Mouse (Mus musculus): Measurements from ENCODE around the gene Gtsf1l. TPM values are rescaled to one million over a fixed set of nuclear protein-coding genes. Genes with fewer than 3 reads are reported as not detected.
"Not testable (repeated sequence)": the region's sequence is repeated elsewhere in the genome, so short reads cannot be mapped to it uniquely, and the experiment has no call there.

Gtsf1l gene
- polyA plus RNA-seq, 1 experiment = not detected

DNA sequence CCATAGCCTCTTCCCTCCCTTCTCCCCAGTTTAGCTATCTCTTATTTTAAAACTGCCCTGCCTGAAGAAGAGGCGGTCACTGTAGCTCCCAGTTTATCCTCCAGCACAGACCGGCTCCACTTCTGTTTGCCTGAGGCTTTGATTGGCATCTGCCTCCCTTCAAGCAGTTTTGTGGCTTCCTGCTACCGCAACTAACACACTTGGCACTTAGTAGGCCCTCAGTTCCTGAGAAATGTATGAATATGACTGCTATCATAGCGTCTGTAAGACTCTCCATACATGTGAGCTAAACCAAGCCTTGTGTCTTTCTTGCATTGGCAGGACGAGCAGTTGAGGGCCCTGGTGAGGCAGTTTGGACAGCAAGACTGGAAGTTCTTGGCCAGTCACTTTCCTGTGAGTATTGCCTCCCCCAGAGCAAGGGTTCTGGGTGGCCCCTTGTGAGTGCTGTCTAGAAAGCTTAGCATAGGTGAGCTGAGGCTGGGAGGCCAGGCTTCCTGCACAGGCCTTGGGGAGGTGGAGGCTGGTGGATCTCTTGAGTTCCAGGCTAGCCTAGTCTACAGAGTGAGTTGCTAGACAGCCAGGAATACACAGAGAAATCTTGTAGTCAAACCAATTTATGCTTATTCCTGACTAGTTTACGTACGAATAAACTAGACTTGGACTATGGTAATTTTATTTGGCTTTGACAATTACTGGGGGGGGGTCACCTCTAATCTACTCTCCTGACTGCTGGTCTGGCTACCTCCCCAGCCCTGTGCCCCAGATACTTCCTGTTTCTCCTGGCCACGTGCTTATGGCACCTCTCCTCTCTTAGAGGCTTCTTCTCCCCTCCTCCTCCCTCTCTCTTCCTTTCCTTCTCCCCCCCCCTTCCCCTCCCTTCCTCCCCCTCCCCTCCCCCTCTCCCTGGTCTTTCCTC, 26.2 kb downstream of the Gtsf1l start:
- H3K4me1 ChIP-seq (ENCODE audit: control insufficient read depth, insufficient read depth, low read length) = no peaks in the 10 kb centered on the region
- no peak overlapping the region for H3K4me3 ChIP-seq (ENCODE audit: insufficient read depth, low read depth, low read length)
- TF ChIP-seq CTCF (IDR thresholded peaks at IDR 0.05; ENCODE audit: insufficient read depth, low read depth, low read length) = no peak
- H3K27ac ChIP-seq (ENCODE audit: insufficient read depth, low read depth, low read length) = no peak overlapping the region
- WGBS = 86% methylated on average over 8 of the region's 8 CpGs

DNA sequence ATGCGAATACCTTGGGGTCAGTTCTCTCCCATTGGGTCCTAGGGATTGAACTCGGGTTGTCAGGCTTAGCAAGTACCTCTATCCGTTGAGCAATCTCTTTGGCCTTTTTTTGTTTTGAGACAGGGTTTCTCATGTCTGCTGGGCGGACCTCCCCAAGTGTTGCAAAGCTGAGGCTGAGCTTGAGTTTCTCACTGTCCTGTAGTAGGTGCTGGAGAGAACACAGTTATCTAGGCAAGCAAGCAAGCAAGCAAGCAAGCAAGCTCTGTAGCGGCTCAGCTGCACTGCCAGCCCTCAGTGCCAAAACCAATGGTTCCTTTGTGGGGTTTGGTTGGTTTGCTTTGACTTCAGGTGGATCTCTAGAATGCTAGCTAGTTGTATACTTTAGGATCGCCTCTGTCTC, 27.0 kb downstream of the Gtsf1l start:
- Histone ChIP-seq H3K27ac (ENCODE audit: insufficient read depth, low read depth, low read length) (no peak overlapping the region), H3K4me3 (ENCODE audit: insufficient read depth, low read depth, low read length) (no peak overlapping the region), H3K4me1 (ENCODE audit: control insufficient read depth, insufficient read depth, low read length) (no peaks in the 10 kb centered on the region)
- WGBS = 85% methylated on average over 6 of the region's 6 CpGs
- TF ChIP-seq POLR2A (IDR thresholded peaks at IDR 0.05; ENCODE audit: insufficient read depth, low read depth, low read length) = no peak
- no peak for TF ChIP-seq CTCF (IDR thresholded peaks at IDR 0.05; ENCODE audit: insufficient read depth, low read depth, low read length)

DNA sequence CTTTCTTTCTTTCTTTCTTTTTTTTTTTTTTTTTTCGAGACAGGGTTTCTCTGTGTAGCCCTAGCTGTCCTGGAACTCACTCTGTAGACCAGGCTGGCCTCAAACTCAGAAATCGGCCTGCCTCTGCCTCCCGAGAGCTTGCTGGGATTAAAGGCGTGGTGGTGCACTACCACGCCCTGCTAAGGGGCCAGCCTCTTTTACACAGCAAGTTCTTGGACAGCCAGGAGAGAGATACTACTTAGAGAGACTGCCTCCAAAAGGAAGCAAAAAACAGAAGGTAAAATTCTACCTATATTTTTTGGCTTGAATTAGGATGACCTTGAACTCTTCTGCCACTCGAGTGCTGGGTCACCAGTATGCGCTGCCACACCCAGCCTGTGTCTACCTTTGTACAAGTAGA, 28.7 kb downstream of the Gtsf1l start:
- not testable (repeated sequence) for H3K27ac ChIP-seq (ENCODE audit: insufficient read depth, low read depth, low read length); H3K4me3 ChIP-seq (ENCODE audit: insufficient read depth, low read depth, low read length); H3K4me1 ChIP-seq (ENCODE audit: control insufficient read depth, insufficient read depth, low read length)
- 92% methylated on average over 7 of the region's 7 CpGs for WGBS

DNA sequence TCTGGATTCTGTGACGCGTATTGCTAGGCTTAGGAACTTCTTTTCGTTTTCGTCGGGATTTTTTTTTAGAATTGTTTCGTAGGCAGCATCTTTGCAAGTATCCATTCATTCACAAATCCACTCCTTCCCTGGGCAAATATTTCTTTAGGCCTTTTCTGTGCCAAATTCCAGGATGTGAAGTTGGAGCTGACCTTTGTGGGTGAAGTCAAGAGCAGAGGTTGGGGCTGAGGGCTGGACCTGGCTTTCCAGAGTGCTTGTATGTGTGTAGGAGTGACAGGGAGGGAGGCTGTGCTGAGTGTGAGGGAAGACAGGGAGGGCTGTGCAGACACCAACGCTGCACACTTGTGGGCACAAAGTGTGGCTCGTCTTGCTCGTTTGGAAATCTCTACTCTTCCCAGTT, 31.1 kb downstream of the Gtsf1l start:
- H3K4me1 ChIP-seq (ENCODE audit: control insufficient read depth, insufficient read depth, low read length) = peaks cover 8% of the 10 kb centered on the region
- TF ChIP-seq POLR2A (IDR thresholded peaks at IDR 0.05; ENCODE audit: insufficient read depth, low read depth, low read length) (no peak), CTCF (IDR thresholded peaks at IDR 0.05; ENCODE audit: insufficient read depth, low read depth, low read length) (no peak)
- H3K4me3 ChIP-seq (ENCODE audit: insufficient read depth, low read depth, low read length) = no peak overlapping the region
- WGBS = 86% methylated on average over 9 of the region's 9 CpGs
- no peak overlapping the region for H3K27ac ChIP-seq (ENCODE audit: insufficient read depth, low read depth, low read length)

DNA sequence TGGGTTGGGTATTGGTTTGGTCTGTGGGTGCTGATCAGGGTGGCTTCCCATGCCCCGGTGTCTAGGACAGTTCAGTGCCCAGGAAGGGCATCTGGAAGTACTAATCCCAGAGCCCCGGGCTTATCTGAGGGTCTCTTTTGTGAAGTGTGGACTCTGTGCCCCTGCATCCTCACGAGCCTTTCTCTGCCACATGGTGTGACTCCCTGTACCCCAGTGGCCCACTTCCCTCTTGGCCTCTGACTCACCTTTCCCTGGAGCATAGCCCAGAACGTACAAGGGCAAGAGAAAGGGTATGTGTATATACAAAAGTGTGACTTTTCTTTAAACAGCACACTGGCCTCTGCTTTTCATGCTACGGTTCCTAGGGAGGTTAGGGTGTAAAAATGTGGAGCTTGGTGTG, 31.9 kb downstream of the Gtsf1l start:
- Histone ChIP-seq H3K4me3 (ENCODE audit: insufficient read depth, low read depth, low read length) (no peak overlapping the region), H3K4me1 (ENCODE audit: control insufficient read depth, insufficient read depth, low read length) (peaks cover 8% of the 10 kb centered on the region), H3K27ac (ENCODE audit: insufficient read depth, low read depth, low read length) (no peak overlapping the region)
- TF ChIP-seq CTCF (IDR thresholded peaks at IDR 0.05; ENCODE audit: insufficient read depth, low read depth, low read length) = no peak
- TF ChIP-seq POLR2A (IDR thresholded peaks at IDR 0.05; ENCODE audit: insufficient read depth, low read depth, low read length) = no peak
- 42% methylated on average over 5 of the region's 5 CpGs for WGBS

DNA sequence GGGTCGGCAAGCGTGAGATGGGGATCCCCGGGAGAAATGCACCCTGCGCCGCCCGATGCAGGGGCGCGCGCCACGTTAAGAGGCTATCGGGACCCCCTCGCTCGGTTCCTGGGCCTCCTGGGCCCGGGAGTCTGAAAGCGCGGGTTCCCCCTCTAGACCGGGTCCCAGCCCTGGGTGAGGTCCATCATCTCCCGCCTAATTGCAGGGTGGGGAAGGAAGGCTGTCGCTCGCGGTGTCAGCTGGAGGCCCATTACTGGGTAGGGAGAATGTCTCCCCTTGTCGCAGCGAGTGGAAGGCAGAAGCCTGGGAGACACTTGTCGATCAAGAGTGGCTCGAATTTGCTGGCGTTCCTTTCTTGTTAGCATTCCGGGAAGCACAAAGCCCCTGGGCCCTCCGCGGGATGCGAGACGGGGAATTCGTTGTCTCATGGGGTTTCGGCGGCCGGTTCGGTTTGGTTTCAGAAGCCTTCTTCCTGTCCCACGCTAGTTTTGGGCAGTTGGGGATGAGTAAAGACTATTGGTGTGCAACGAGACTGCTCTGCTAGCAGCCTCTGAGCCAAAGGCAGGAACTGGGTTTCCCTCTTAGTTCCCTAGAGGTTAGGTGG, 32.7 kb downstream of the Gtsf1l start:
- TF ChIP-seq POLR2A (IDR thresholded peaks at IDR 0.05; ENCODE audit: insufficient read depth, low read depth, low read length) (no peak), CTCF (IDR thresholded peaks at IDR 0.05; ENCODE audit: insufficient read depth, low read depth, low read length) (no peak)
- WGBS = 3% methylated on average over 38 of the region's 38 CpGs
- Histone ChIP-seq H3K4me3 (ENCODE audit: insufficient read depth, low read depth, low read length) (peak overlapping the region; percentile 37), H3K4me1 (ENCODE audit: control insufficient read depth, insufficient read depth, low read length) (peaks cover 8% of the 10 kb centered on the region), H3K27ac (ENCODE audit: insufficient read depth, low read depth, low read length) (no peak overlapping the region)

DNA sequence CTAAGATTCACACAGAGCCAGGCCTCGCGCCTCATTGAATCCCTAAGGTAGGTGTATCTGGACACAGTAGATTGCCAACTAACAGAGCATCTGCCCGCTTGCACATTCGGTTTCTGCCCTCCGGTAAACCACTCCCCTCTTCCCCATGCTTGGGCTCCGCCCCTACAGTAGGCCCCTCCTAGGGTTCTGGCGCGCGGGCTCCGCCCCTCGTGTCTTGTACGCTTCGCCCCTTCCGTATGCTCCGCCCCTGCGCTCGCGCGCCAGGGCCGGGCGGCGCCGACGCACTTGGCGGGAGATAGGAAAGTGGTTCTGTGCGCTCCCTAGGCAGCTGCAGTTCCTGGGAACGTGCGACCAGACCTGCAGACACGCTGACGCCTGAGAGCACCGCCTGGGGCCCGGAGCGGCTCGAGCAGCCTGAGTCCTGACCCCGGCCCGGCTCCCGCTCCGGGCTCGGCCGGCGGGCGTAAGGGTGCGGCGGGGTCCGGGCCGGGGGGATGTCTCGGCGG, 33.3 kb downstream of the Gtsf1l start, which contains the start of gene Mybl2:
Mybl2 (plus strand) TSS at position 353 of the 506 bp plus-strand sequence.
- WGBS = under 1% methylated on average over 48 of the region's 48 CpGs
- TF ChIP-seq POLR2A (IDR thresholded peaks at IDR 0.05; ENCODE audit: insufficient read depth, low read depth, low read length) (no peak), CTCF (IDR thresholded peaks at IDR 0.05; ENCODE audit: insufficient read depth, low read depth, low read length) (no peak)
- Histone ChIP-seq H3K4me3 (ENCODE audit: insufficient read depth, low read depth, low read length) (peak within 1 kb of the TSS; percentile 37), H3K4me1 (ENCODE audit: control insufficient read depth, insufficient read depth, low read length) (peaks cover 8% of the 10 kb centered on the region), H3K27ac (ENCODE audit: insufficient read depth, low read depth, low read length) (no peak within 1 kb of the TSS)

DNA sequence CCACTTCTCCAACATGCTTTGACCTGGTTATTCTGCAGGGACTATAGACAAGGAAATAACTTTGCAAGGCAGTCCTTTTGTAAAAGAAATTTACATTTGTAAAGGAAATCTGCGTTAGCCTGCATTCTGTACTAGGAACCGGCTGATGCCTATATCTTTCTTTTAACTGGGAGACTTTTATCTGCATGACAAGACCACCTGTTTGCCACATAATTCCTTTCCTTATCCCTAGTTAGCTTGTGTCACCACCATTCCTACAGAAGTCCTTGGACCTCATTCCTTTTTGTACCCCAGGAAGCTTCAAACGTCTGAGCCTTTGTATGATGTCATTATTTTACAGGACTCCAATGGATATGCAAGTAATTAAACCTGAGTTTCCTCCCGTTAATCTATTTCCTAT, 34.8 kb downstream of the Gtsf1l start:
- TF ChIP-seq POLR2A (IDR thresholded peaks at IDR 0.05; ENCODE audit: insufficient read depth, low read depth, low read length) (no peak), CTCF (IDR thresholded peaks at IDR 0.05; ENCODE audit: insufficient read depth, low read depth, low read length) (no peak)
- H3K4me1 ChIP-seq (ENCODE audit: control insufficient read depth, insufficient read depth, low read length) = peaks cover 8% of the 10 kb centered on the region
- no peak overlapping the region for H3K27ac ChIP-seq (ENCODE audit: insufficient read depth, low read depth, low read length)
- no peak overlapping the region for H3K4me3 ChIP-seq (ENCODE audit: insufficient read depth, low read depth, low read length)
- 61% methylated on average over 4 of the region's 4 CpGs for whole genome bisulfite sequencing

DNA sequence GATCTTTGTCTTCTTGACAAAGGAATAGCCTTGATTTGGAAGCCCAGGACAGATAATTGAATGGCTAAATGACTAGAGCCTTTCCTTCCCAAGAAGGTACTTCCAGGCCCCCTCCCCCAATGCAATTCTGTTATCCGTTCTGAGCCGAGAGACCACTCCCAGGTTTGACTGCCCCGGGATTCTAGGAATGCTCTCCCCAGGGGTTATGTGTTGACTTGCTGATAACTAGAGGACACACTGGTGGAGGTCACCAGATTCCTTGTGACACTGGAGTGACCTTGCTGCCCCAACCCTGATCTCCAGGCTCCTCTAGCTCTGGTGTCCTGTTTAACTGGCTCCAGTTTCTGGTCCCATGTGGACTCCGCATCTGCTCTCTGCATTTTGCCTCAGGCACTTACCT, 35.6 kb downstream of the Gtsf1l start:
- TF ChIP-seq POLR2A (IDR thresholded peaks at IDR 0.05; ENCODE audit: insufficient read depth, low read depth, low read length) (no peak), CTCF (IDR thresholded peaks at IDR 0.05; ENCODE audit: insufficient read depth, low read depth, low read length) (no peak)
- Histone ChIP-seq H3K4me3 (ENCODE audit: insufficient read depth, low read depth, low read length) (no peak overlapping the region), H3K4me1 (ENCODE audit: control insufficient read depth, insufficient read depth, low read length) (peaks cover 8% of the 10 kb centered on the region), H3K27ac (ENCODE audit: insufficient read depth, low read depth, low read length) (no peak overlapping the region)
- 59% methylated on average over 4 of the region's 4 CpGs for WGBS
